Mouse (Mus musculus) stomach, postnatal 0 days (tissue): ENCODE measurements around the gene A930017K11Rik. TPM values are rescaled to one million over a fixed set of nuclear protein-coding genes. Genes with fewer than 3 reads are reported as not detected.

Source experiments
- ATAC-seq: fragments of 200-750 bp; cut with Nextera tagmentation; 2 replicates; pipeline ENCODE4 v1.8.0; 2017; ENCODE audit not compliant: low FRiP score, low TSS enrichment
- DNase-seq: peaks from one replicate; pipeline ENCODE4 v3.0.0-alpha.2; 2016; ENCODE audit warnings: low spot score
- H3K27ac ChIP-seq: fragments of 300-500 bp; sonication (generic); replicated peaks from 2 replicates; pipeline ENCODE4 v1.5.1; 2014; ENCODE audit warnings: mild to moderate bottlenecking, control low read depth
- H3K27me3 ChIP-seq: fragments of 300-500 bp; sonication (generic); 2 replicates; pipeline ENCODE4 v1.6.1; 2014; ENCODE audit warnings: low read length; ENCODE audit not compliant: control insufficient read depth, insufficient read depth
- H3K36me3 ChIP-seq: fragments of 300-500 bp; sonication (generic); 2 replicates; pipeline ENCODE4 v1.6.1; 2014; ENCODE audit warnings: low read length, mixed read lengths; ENCODE audit not compliant: control insufficient read depth, insufficient read depth
- H3K4me1 ChIP-seq: fragments of 300-500 bp; sonication (generic); replicated peaks from 2 replicates; pipeline ENCODE4 v1.6.1; 2014; ENCODE audit warnings: antibody characterized with exemption; ENCODE audit not compliant: control insufficient read depth, insufficient read depth
- H3K4me2 ChIP-seq: fragments of 300-500 bp; sonication (generic); replicated peaks from 2 replicates; pipeline ENCODE4 v1.6.1; 2014; ENCODE audit warnings: low read depth, mild to moderate bottlenecking, control low read depth, moderate library complexity
- H3K4me3 ChIP-seq: fragments of 300-500 bp; sonication (generic); 2 replicates; pipeline ENCODE4 v1.5.1; 2014; ENCODE audit warnings: low read depth, low read length, control low read depth
- H3K9ac ChIP-seq: fragments of 300-500 bp; sonication (generic); 2 replicates; pipeline ENCODE4 v1.6.1; 2014; ENCODE audit warnings: mild to moderate bottlenecking, low read length, control low read depth, mixed read lengths
- H3K9me3 ChIP-seq: fragments of 300-500 bp; sonication (generic); 2 replicates; pipeline ENCODE4 v1.6.1; 2016; ENCODE audit warnings: low read length; ENCODE audit not compliant: control insufficient read depth
- CTCF ChIP-seq: IDR thresholded peaks from 2 replicates; pipeline ENCODE4 v1.5.1; 2016; ENCODE audit warnings: antibody characterized with exemption, low read depth, mild to moderate bottlenecking, moderate library complexity
- EP300 ChIP-seq: optimal IDR thresholded peaks from 2 replicates; pipeline ENCODE3; 2016; ENCODE audit warnings: antibody characterized with exemption
- WGBS: fragments of 180-500 bp; shearing (Covaris S2); extraction: QIAGEN DNeasy Blood & Tissue Kit; methylation state at CpG from one replicate; pipeline ENCODE4 v1.1.7; 2014; 5-methylcytosine and 5-hydroxymethylcytosine counted together
- polyA plus RNA-seq: library from polyadenylated mRNA; unstranded; fragments of >200 nt; fragmentation: Nextera tagmentation; extraction: Ambion mirVana; gene quantifications from 2 replicates; pipeline ENCODE4 v1.2.1, GENCODE M21; 2015

A930017K11Rik gene
- polyA plus RNA-seq, 1 experiment from 2014 or later = not detected

- no peak for TF ChIP-seq CTCF
- TF ChIP-seq EP300 = no peak
- H3K9ac ChIP-seq = no peak overlapping the region
- peaks cover 8% of the 10 kb centered on the region; the same call in 1 of the 2 replicates for H3K36me3 ChIP-seq
- 66% methylated on average over 7 of the region's 7 CpGs for WGBS
- no peak overlapping the region for H3K4me3 ChIP-seq
- H3K4me1 ChIP-seq = no peaks in the 10 kb centered on the region
- no peaks in the 10 kb centered on the region for H3K9me3 ChIP-seq
- H3K27ac ChIP-seq = no peak overlapping the region
- H3K4me2 ChIP-seq = no peak overlapping the region
- ATAC-seq (peak; percentile 73), DNase-seq (peak; percentile 48)
- no peaks in the 10 kb centered on the region for H3K27me3 ChIP-seq
These were observed 11.9 kb upstream of the A930017K11Rik start for GRCm38 (mm10) chr17:25964271-25964670.

- no peak overlapping the region for H3K4me3 ChIP-seq
- no peaks in the 10 kb centered on the region for H3K27me3 ChIP-seq
- no peak overlapping the region for H3K4me2 ChIP-seq
- no peaks in the 10 kb centered on the region for H3K4me1 ChIP-seq
- peaks cover 8% of the 10 kb centered on the region; the same call in 1 of the 2 replicates for H3K36me3 ChIP-seq
- TF ChIP-seq CTCF (no peak), EP300 (no peak)
- ATAC-seq (no peak), DNase-seq (no peak)
- H3K9ac ChIP-seq = no peak overlapping the region
- H3K9me3 ChIP-seq = no peaks in the 10 kb centered on the region
- no peak overlapping the region for H3K27ac ChIP-seq
- 93% methylated on average over 7 of the region's 7 CpGs for WGBS
These were observed 10.1 kb upstream of the A930017K11Rik start for GRCm38 (mm10) chr17:25962413-25962905.

GRCm38 (mm10) chr17:25961566-25961965 lies 9.2 kb upstream of the A930017K11Rik start:
- Histone ChIP-seq H3K27me3 (no peaks in the 10 kb centered on the region), H3K9ac (no peak overlapping the region), H3K9me3 (no peaks in the 10 kb centered on the region), H3K36me3 (peaks cover 8% of the 10 kb centered on the region; the same call in 1 of the 2 replicates), H3K4me1 (no peaks in the 10 kb centered on the region), H3K27ac (no peak overlapping the region), H3K4me2 (no peak overlapping the region), H3K4me3 (no peak overlapping the region)
- ATAC-seq = no peak
- TF ChIP-seq CTCF = no peak
- TF ChIP-seq EP300 = no peak
- no peak for DNase-seq
- 96% methylated on average over 5 of the region's 5 CpGs for WGBS

- Histone ChIP-seq H3K9ac (no peak overlapping the region), H3K27ac (no peak overlapping the region), H3K36me3 (peaks cover 8% of the 10 kb centered on the region; the same call in 1 of the 2 replicates), H3K4me2 (no peak overlapping the region), H3K4me1 (no peaks in the 10 kb centered on the region), H3K9me3 (no peaks in the 10 kb centered on the region), H3K4me3 (no peak overlapping the region), H3K27me3 (no peaks in the 10 kb centered on the region)
- DNase-seq = no peak
- 82% methylated on average over 20 of the region's 23 CpGs for WGBS
- no peak for ATAC-seq
- TF ChIP-seq CTCF = no peak
- TF ChIP-seq EP300 = no peak
These were observed 7.5 kb upstream of the A930017K11Rik start for GRCm38 (mm10) chr17:25959630-25960467.

GRCm38 (mm10) chr17:25958771-25959494 lies 6.6 kb upstream of the A930017K11Rik start:
- no peak overlapping the region for H3K4me3 ChIP-seq
- H3K27me3 ChIP-seq = no peaks in the 10 kb centered on the region
- no peak overlapping the region for H3K27ac ChIP-seq
- H3K9me3 ChIP-seq = no peaks in the 10 kb centered on the region
- peaks cover 8% of the 10 kb centered on the region; the same call in 1 of the 2 replicates for H3K36me3 ChIP-seq
- H3K4me2 ChIP-seq = no peak overlapping the region
- TF ChIP-seq EP300 (no peak), CTCF (no peak)
- DNase-seq = no peak
- H3K9ac ChIP-seq = no peak overlapping the region
- no peaks in the 10 kb centered on the region for H3K4me1 ChIP-seq
- ATAC-seq = no peak
- 92% methylated on average over 11 of the region's 11 CpGs for WGBS
